ENCODE assay signal across 11 mouse cellular contexts in genomic region chr1:87639724-87640123, GRCm38 (mm10). TPM values are rescaled to one million over a fixed set of nuclear protein-coding genes. Genes with fewer than 3 reads are reported as not detected.
A peak's percentile ranks its signal among the peaks of the same experiment; 100 is the strongest.
DNase-seq lines count a peak whose midpoint lies in the region; ATAC-seq and TF ChIP-seq lines count a peak whose summit lies in the region.
"Had no signal": no experiment of that assay in that cellular context is flagged by ENCODE, and none has a peak within 500 bp of the region (broad histone marks: within the 10 kb centered on the region; RNA-seq: fewer than 3 reads in every experiment).

No protein-coding gene starts in this region.

- peak; percentile 26; the same call in 1 of the 2 replicates for TF ChIP-seq EP300 in liver, postnatal 0 days (IDR thresholded peaks at IDR 0.05; ENCODE audit: low read depth)

- no peak for DNase-seq in kidney, postnatal 36 days
- no peak for DNase-seq in intestine, embryonic 14.5 days (ENCODE audit: low spot score)
- no peak for DNase-seq in liver, postnatal 0 days
- no peak for DNase-seq in cerebellum, adult 9-10 months
- DNase-seq in gastrocnemius, postnatal 14 days = no peak

- H3K27me3 ChIP-seq in kidney, embryonic 14.5 days (ENCODE audit: control insufficient read depth, insufficient read depth, low read length) = no peaks in the 10 kb centered on the region
- H3K27me3 ChIP-seq in embryonic facial prominence, embryonic 12.5 days = no peaks in the 10 kb centered on the region
- H3K27me3 ChIP-seq in intestine, embryonic 14.5 days (replicated peaks; ENCODE audit: control insufficient read depth, insufficient read depth, low read length) = no peaks in the 10 kb centered on the region
- H3K27me3 ChIP-seq in liver, postnatal 0 days (ENCODE audit: insufficient read depth, low read length) = no peaks in the 10 kb centered on the region

- H3K4me1 ChIP-seq in kidney, embryonic 14.5 days (ENCODE audit: control insufficient read depth, insufficient read depth, low read length) = 0 out of 2 replicates have a peak, but pooled peaks cover 6% of the 10 kb centered on the region
- H3K4me1 ChIP-seq in embryonic facial prominence, embryonic 12.5 days = peaks cover 8% of the 10 kb centered on the region; the same call in 1 of the 2 replicates
- no peaks in the 10 kb centered on the region; the same call in 1 of the 2 replicates for H3K4me1 ChIP-seq in intestine, embryonic 14.5 days (replicated peaks; ENCODE audit: control insufficient read depth, insufficient read depth, low read length)
- peaks cover 55% of the 10 kb centered on the region for H3K4me1 ChIP-seq in liver, postnatal 0 days (ENCODE audit: insufficient read depth)

- H3K27ac ChIP-seq in kidney, embryonic 14.5 days (ENCODE audit: low read depth, low read length) = peak overlapping the region; percentile 79
- H3K27ac ChIP-seq in embryonic facial prominence, embryonic 12.5 days = peak overlapping the region; percentile 60; the same call in 1 of the 2 replicates
- peak overlapping the region; percentile 51; the same call in 1 of the 2 replicates for H3K27ac ChIP-seq in intestine, embryonic 14.5 days (ENCODE audit: low read depth)
- peak overlapping the region; percentile 90 for H3K27ac ChIP-seq in liver, postnatal 0 days (ENCODE audit: low read depth)

- TF ChIP-seq CTCF in liver, postnatal 0 days (IDR thresholded peaks at IDR 0.05; ENCODE audit: low read depth) = no peak

- 81% methylated on average over 8 of the region's 8 CpGs for WGBS in kidney, embryonic 14.5 days
- WGBS in embryonic facial prominence, embryonic 12.5 days = 81% methylated on average over 8 of the region's 8 CpGs
- 79% methylated on average over 8 of the region's 8 CpGs for WGBS in intestine, embryonic 14.5 days
- 57% methylated on average over 8 of the region's 8 CpGs for WGBS in liver, postnatal 0 days (ENCODE audit: insufficient replicate concordance)

- intact Hi-C loops in gastrocnemius, postnatal 14 days (cut with DNase I; ENCODE audit: low total_unique reads) = no loop called here

- no peak overlapping the region for H3K4me3 ChIP-seq in kidney, embryonic 14.5 days (ENCODE audit: low read length)
- H3K4me3 ChIP-seq in embryonic facial prominence, embryonic 12.5 days = no peak overlapping the region
- H3K4me3 ChIP-seq in intestine, embryonic 14.5 days (ENCODE audit: low read depth, low read length) = no peak overlapping the region
- H3K4me3 ChIP-seq in liver, postnatal 0 days (ENCODE audit: low read depth, low read length) = no peak overlapping the region
- H3K4me3 ChIP-seq: erythroblast, embryonic 14.5 days; myocyte had no signal

- H3K9me3 ChIP-seq in kidney, embryonic 14.5 days (ENCODE audit: control insufficient read depth, low read length) = no peaks in the 10 kb centered on the region
- no peaks in the 10 kb centered on the region for H3K9me3 ChIP-seq in embryonic facial prominence, embryonic 12.5 days
- H3K9me3 ChIP-seq in intestine, embryonic 14.5 days (ENCODE audit: control insufficient read depth, low read length) = no peaks in the 10 kb centered on the region
- H3K9me3 ChIP-seq in liver, postnatal 0 days (ENCODE audit: low read length) = no peaks in the 10 kb centered on the region
- H3K9me3 ChIP-seq: G1E had no signal

- no peaks in the 10 kb centered on the region for H3K36me3 ChIP-seq in kidney, embryonic 14.5 days (ENCODE audit: control insufficient read depth, insufficient read depth, low read length)
- H3K36me3 ChIP-seq in embryonic facial prominence, embryonic 12.5 days = no peaks in the 10 kb centered on the region
- no peaks in the 10 kb centered on the region for H3K36me3 ChIP-seq in intestine, embryonic 14.5 days (ENCODE audit: control insufficient read depth, insufficient read depth, low read length)
- peaks cover 13% of the 10 kb centered on the region; the same call in 1 of the 2 replicates for H3K36me3 ChIP-seq in liver, postnatal 0 days (replicated peaks; ENCODE audit: insufficient read depth, low read length)

- ATAC-seq in kidney, embryonic 14.5 days (ENCODE audit: low FRiP score, low TSS enrichment) = no peak
- no peak for ATAC-seq in embryonic facial prominence, embryonic 12.5 days (ENCODE audit: insufficient number of reproducible peaks, insufficient read depth, low FRiP score, low TSS enrichment)
- no peak for ATAC-seq in intestine, embryonic 14.5 days (replicated peaks; ENCODE audit: low FRiP score, low TSS enrichment, low read depth)
- ATAC-seq in liver, postnatal 0 days = no peak
- ATAC-seq in frontal cortex, adult (ENCODE audit: low TSS enrichment) = no peak

- no peak overlapping the region for H3K9ac ChIP-seq in kidney, embryonic 14.5 days (ENCODE audit: low read depth, low read length)
- no peak overlapping the region for H3K9ac ChIP-seq in embryonic facial prominence, embryonic 12.5 days
- no peak overlapping the region for H3K9ac ChIP-seq in intestine, embryonic 14.5 days (ENCODE audit: low read length)
- peak overlapping the region; percentile 31; the same call in 1 of the 2 replicates for H3K9ac ChIP-seq in liver, postnatal 0 days (replicated peaks)

- H3K4me2 ChIP-seq in kidney, embryonic 14.5 days (replicated peaks; ENCODE audit: low read depth, low read length) = no peak overlapping the region
- H3K4me2 ChIP-seq in embryonic facial prominence, embryonic 12.5 days (replicated peaks) = no peak overlapping the region
- H3K4me2 ChIP-seq in intestine, embryonic 14.5 days (ENCODE audit: low read length) = no peak overlapping the region
- peak overlapping the region; percentile 42 for H3K4me2 ChIP-seq in liver, postnatal 0 days (ENCODE audit: low read depth, low read length)

RNA-seq across cellular contexts. Expression of gene Inpp5d, which starts 19.6 kb away (rescaled TPM):
- 3.6 and 7.5 TPM in 2 replicates for polyA plus RNA-seq in kidney, embryonic 14.5 days (2014; fragmentation: Nextera tagmentation; extraction: Ambion mirVana)
- 5.5 and 6.1 TPM in 2 replicates for polyA plus RNA-seq in embryonic facial prominence, embryonic 12.5 days (2016; fragmentation: Nextera tagmentation; extraction: Ambion mirVana)
- 5.3 and 8.2 TPM in 2 replicates for polyA plus RNA-seq in intestine, embryonic 14.5 days (2014; fragmentation: Nextera tagmentation; extraction: Ambion mirVana)
- polyA plus RNA-seq in liver, postnatal 0 days (2015; fragmentation: Nextera tagmentation; extraction: Ambion mirVana) = 11.3 and 13.3 TPM in 2 replicates
- total RNA-seq in gastrocnemius, postnatal 14 days (2021) = 1 to 10 TPM; 3.9 to 7.3 TPM
